ENCODE assay signal across 17 mouse cellular contexts in the genomic region with DNA sequence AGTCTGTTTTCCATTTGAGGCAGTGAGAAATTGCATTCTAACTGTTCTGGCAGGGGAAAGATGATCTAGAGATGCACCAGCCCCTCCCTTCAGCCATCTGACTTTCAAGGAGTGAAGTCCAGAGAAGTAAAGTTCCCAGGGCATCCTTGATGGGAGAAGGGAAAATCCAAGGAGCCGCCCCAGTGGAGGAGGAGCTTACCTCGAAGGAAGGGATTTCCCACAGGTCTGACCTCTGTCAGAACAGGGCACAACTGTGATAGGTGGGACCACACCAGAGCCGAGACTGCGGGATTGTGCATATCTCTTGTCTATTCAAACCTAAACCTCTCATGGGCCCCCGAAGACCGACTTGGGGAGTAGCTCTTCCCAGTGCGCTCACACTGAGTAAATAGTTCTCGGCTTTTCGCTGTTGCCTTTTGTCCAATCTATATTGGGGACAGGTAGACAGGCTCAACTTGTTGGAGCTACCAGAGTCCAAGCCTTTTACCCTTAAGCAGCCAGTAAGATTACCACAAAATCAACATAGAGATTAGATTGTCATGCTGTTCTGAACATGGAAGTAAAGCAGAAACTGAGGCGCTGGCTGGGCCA.
"Had no signal": no experiment of that assay in that cellular context is flagged by ENCODE, and none has a peak within 500 bp of the region (broad histone marks: within the 10 kb centered on the region; RNA-seq: fewer than 3 reads in every experiment).

No protein-coding gene starts in this region.

- H3K9me3 ChIP-seq: kidney, embryonic 15.5 days; liver, embryonic 13.5 days; midbrain, embryonic 12.5 days; midbrain, embryonic 15.5 days; neural tube, embryonic 12.5 days; neural tube, embryonic 15.5 days had no signal

- H3K27ac ChIP-seq: kidney, embryonic 15.5 days; liver, embryonic 13.5 days; macrophage; midbrain, embryonic 12.5 days; midbrain, embryonic 15.5 days; neural tube, embryonic 12.5 days; neural tube, embryonic 15.5 days had no signal

- H3K4me3 ChIP-seq: kidney, embryonic 15.5 days; liver, embryonic 13.5 days; midbrain, embryonic 12.5 days; midbrain, embryonic 15.5 days; neural tube, embryonic 12.5 days; neural tube, embryonic 15.5 days had no signal

- H3K36me3 ChIP-seq: kidney, embryonic 15.5 days; liver, embryonic 13.5 days; midbrain, embryonic 12.5 days; midbrain, embryonic 15.5 days; neural tube, embryonic 12.5 days; neural tube, embryonic 15.5 days had no signal

- ATAC-seq: lung, postnatal 0 days; midbrain, embryonic 15.5 days had no signal

- H3K4me1 ChIP-seq: kidney, embryonic 15.5 days; midbrain, embryonic 12.5 days; midbrain, embryonic 15.5 days; neural tube, embryonic 12.5 days had no signal

- H3K4me2 ChIP-seq: kidney, embryonic 15.5 days; liver, embryonic 13.5 days; lung, embryonic 14.5 days; midbrain, embryonic 12.5 days; midbrain, embryonic 15.5 days; neural tube, embryonic 12.5 days; neural tube, embryonic 15.5 days had no signal

- H3K27me3 ChIP-seq: kidney, embryonic 15.5 days; liver, embryonic 13.5 days; midbrain, embryonic 12.5 days; midbrain, embryonic 15.5 days; neural tube, embryonic 12.5 days; neural tube, embryonic 15.5 days had no signal

- H3K9ac ChIP-seq: kidney, embryonic 15.5 days; liver, embryonic 13.5 days; lung, embryonic 14.5 days; midbrain, embryonic 12.5 days; midbrain, embryonic 15.5 days; neural tube, embryonic 12.5 days; neural tube, embryonic 15.5 days had no signal

- DNase-seq: kidney, adult 2 months; kidney, postnatal 10 days; kidney, postnatal 36 days; layer of hippocampus, adult 9-11 months; liver, embryonic 13.5 days; lung, embryonic 14.5 days; right cerebral cortex, adult 18-20 months; right cerebral cortex, postnatal 14 days; right cerebral cortex, postnatal 4 days; thymus, postnatal 36 days had no signal
